Mouse (Mus musculus): ENCODE measurements around the gene Spaca4. TPM values are rescaled to one million over a fixed set of nuclear protein-coding genes. Genes with fewer than 3 reads are reported as not detected.
A peak's percentile ranks its signal among the peaks of the same experiment; 100 is the strongest.

The Spaca4 gene
- polyA plus RNA-seq (2015; fragmentation: Nextera tagmentation; extraction: Ambion mirVana), result not detected in 2 replicates

GRCm38 (mm10) chr7:45725713-45726112, at the start of gene Spaca4:
Gene Spaca4, minus strand, starts transcription at chr7:45725813.
- H3K9ac ChIP-seq (replicated peaks), result no peak within 1 kb of the TSS
- 92% methylated on average over 11 of the region's 11 CpGs for WGBS
- H3K4me1 ChIP-seq, result no peaks in the 10 kb centered on the region
- no peak within 1 kb of the TSS for H3K4me2 ChIP-seq (replicated peaks)
- no peaks in the 10 kb centered on the region for H3K27me3 ChIP-seq
- no peak within 1 kb of the TSS for H3K4me3 ChIP-seq
- H3K9me3 ChIP-seq, result no peaks in the 10 kb centered on the region
- no peak within 1 kb of the TSS for H3K27ac ChIP-seq (replicated peaks)
- peaks cover 35% of the 10 kb centered on the region for H3K36me3 ChIP-seq
- ATAC-seq (replicated peaks), result no peak

- H3K36me3 ChIP-seq, result no peaks in the 10 kb centered on the region
- peaks cover 9% of the 10 kb centered on the region; the same call in 1 of the 2 replicates for H3K4me1 ChIP-seq
- H3K4me3 ChIP-seq, result no peak overlapping the region
- H3K27ac ChIP-seq (replicated peaks), result no peak overlapping the region
- no peaks in the 10 kb centered on the region for H3K27me3 ChIP-seq
- no peaks in the 10 kb centered on the region for H3K9me3 ChIP-seq
- no peak for ATAC-seq (replicated peaks)
- H3K4me2 ChIP-seq (replicated peaks), result no peak overlapping the region
- WGBS, result 86% methylated on average over 7 of the region's 7 CpGs
- H3K9ac ChIP-seq (replicated peaks), result no peak overlapping the region
Observed at GRCm38 (mm10) chr7:45775237-45775636, 49.6 kb upstream of the Spaca4 start.

GRCm38 (mm10) chr7:45771101-45771500, 45.5 kb upstream of the Spaca4 start:
- ATAC-seq (replicated peaks), result no peak
- no peaks in the 10 kb centered on the region for H3K36me3 ChIP-seq
- no peaks in the 10 kb centered on the region for H3K4me1 ChIP-seq
- no peaks in the 10 kb centered on the region for H3K27me3 ChIP-seq
- no peak overlapping the region for H3K27ac ChIP-seq (replicated peaks)
- no peak overlapping the region for H3K4me2 ChIP-seq (replicated peaks)
- WGBS, result 63% methylated on average over 4 of the region's 4 CpGs
- H3K9ac ChIP-seq (replicated peaks), result no peak overlapping the region
- H3K9me3 ChIP-seq, result no peaks in the 10 kb centered on the region
- H3K4me3 ChIP-seq, result no peak overlapping the region

GRCm38 (mm10) chr7:45770427-45771082, 44.9 kb upstream of the Spaca4 start:
- no peak for ATAC-seq (replicated peaks)
- H3K27ac ChIP-seq (replicated peaks), result no peak overlapping the region
- no peaks in the 10 kb centered on the region for H3K4me1 ChIP-seq
- no peaks in the 10 kb centered on the region for H3K36me3 ChIP-seq
- no peak overlapping the region for H3K4me3 ChIP-seq
- H3K27me3 ChIP-seq, result no peaks in the 10 kb centered on the region
- no peaks in the 10 kb centered on the region for H3K9me3 ChIP-seq
- H3K9ac ChIP-seq (replicated peaks), result no peak overlapping the region
- no peak overlapping the region for H3K4me2 ChIP-seq (replicated peaks)
- WGBS, result 75% methylated on average over 8 of the region's 8 CpGs

GRCm38 (mm10) chr7:45767500-45767899, 41.9 kb upstream of the Spaca4 start:
- Histone ChIP-seq H3K9me3 (no peaks in the 10 kb centered on the region), H3K4me2 (replicated peaks) (no peak overlapping the region), H3K36me3 (no peaks in the 10 kb centered on the region), H3K27ac (replicated peaks) (no peak overlapping the region), H3K4me1 (no peaks in the 10 kb centered on the region), H3K27me3 (no peaks in the 10 kb centered on the region), H3K9ac (replicated peaks) (no peak overlapping the region), H3K4me3 (no peak overlapping the region)
- no peak for ATAC-seq (replicated peaks)
- 91% methylated on average over 6 of the region's 6 CpGs for WGBS

- H3K4me2 ChIP-seq (replicated peaks), result no peak overlapping the region
- no peak overlapping the region for H3K9ac ChIP-seq (replicated peaks)
- H3K4me3 ChIP-seq, result no peak overlapping the region
- no peaks in the 10 kb centered on the region for H3K9me3 ChIP-seq
- 52% methylated on average over 8 of the region's 8 CpGs for WGBS
- H3K27ac ChIP-seq (replicated peaks), result no peak overlapping the region
- no peak for ATAC-seq (replicated peaks)
- H3K36me3 ChIP-seq, result no peaks in the 10 kb centered on the region
- H3K27me3 ChIP-seq, result no peaks in the 10 kb centered on the region
- H3K4me1 ChIP-seq, result no peaks in the 10 kb centered on the region
Observed at GRCm38 (mm10) chr7:45766764-45767163, 41.2 kb upstream of the Spaca4 start.

- no peaks in the 10 kb centered on the region for H3K9me3 ChIP-seq
- no peak overlapping the region for H3K4me2 ChIP-seq (replicated peaks)
- no peaks in the 10 kb centered on the region for H3K36me3 ChIP-seq
- H3K27me3 ChIP-seq, result no peaks in the 10 kb centered on the region
- no peak overlapping the region for H3K9ac ChIP-seq (replicated peaks)
- no peaks in the 10 kb centered on the region for H3K4me1 ChIP-seq
- H3K4me3 ChIP-seq, result no peak overlapping the region
- H3K27ac ChIP-seq (replicated peaks), result no peak overlapping the region
- WGBS, result 60% methylated on average over 8 of the region's 8 CpGs
- ATAC-seq (replicated peaks), result no peak
Observed at GRCm38 (mm10) chr7:45765995-45766394, 40.4 kb upstream of the Spaca4 start.

GRCm38 (mm10) chr7:45760151-45760550, 34.5 kb upstream of the Spaca4 start:
- ATAC-seq (replicated peaks), result no peak
- no peak overlapping the region for H3K9ac ChIP-seq (replicated peaks)
- 61% methylated on average over 5 of the region's 5 CpGs for WGBS
- no peak overlapping the region for H3K4me2 ChIP-seq (replicated peaks)
- no peaks in the 10 kb centered on the region for H3K9me3 ChIP-seq
- H3K4me3 ChIP-seq, result no peak overlapping the region
- no peaks in the 10 kb centered on the region for H3K36me3 ChIP-seq
- H3K4me1 ChIP-seq, result peaks cover 5% of the 10 kb centered on the region; the same call in 1 of the 2 replicates
- no peak overlapping the region for H3K27ac ChIP-seq (replicated peaks)
- peaks cover 20% of the 10 kb centered on the region; the same call in 1 of the 2 replicates for H3K27me3 ChIP-seq

GRCm38 (mm10) chr7:45759400-45759799, 33.8 kb upstream of the Spaca4 start:
- 7% methylated on average over 26 of the region's 27 CpGs for WGBS
- Histone ChIP-seq H3K9ac (replicated peaks) (no peak overlapping the region), H3K27me3 (peaks cover 20% of the 10 kb centered on the region; the same call in 1 of the 2 replicates), H3K27ac (replicated peaks) (no peak overlapping the region), H3K9me3 (no peaks in the 10 kb centered on the region), H3K4me1 (peaks cover 5% of the 10 kb centered on the region; the same call in 1 of the 2 replicates), H3K4me3 (no peak overlapping the region), H3K36me3 (no peaks in the 10 kb centered on the region), H3K4me2 (replicated peaks) (peak overlapping the region; percentile 8; the same call in 1 of the 2 replicates)
- ATAC-seq (replicated peaks), result no peak

- WGBS, result 57% methylated on average over 6 of the region's 6 CpGs
- H3K36me3 ChIP-seq, result no peaks in the 10 kb centered on the region
- no peak overlapping the region for H3K9ac ChIP-seq (replicated peaks)
- no peak overlapping the region for H3K27ac ChIP-seq (replicated peaks)
- H3K4me1 ChIP-seq, result peaks cover 5% of the 10 kb centered on the region; the same call in 1 of the 2 replicates
- H3K4me2 ChIP-seq (replicated peaks), result no peak overlapping the region
- peaks cover 20% of the 10 kb centered on the region; the same call in 1 of the 2 replicates for H3K27me3 ChIP-seq
- ATAC-seq (replicated peaks), result no peak
- no peaks in the 10 kb centered on the region for H3K9me3 ChIP-seq
- H3K4me3 ChIP-seq, result no peak overlapping the region
Observed at GRCm38 (mm10) chr7:45755703-45756102, 30.1 kb upstream of the Spaca4 start.

- no peak for ATAC-seq (replicated peaks)
- Histone ChIP-seq H3K4me1 (0 out of 2 replicates have a peak, but pooled peaks cover 10% of the 10 kb centered on the region), H3K4me3 (no peak overlapping the region), H3K36me3 (no peaks in the 10 kb centered on the region), H3K9ac (replicated peaks) (no peak overlapping the region), H3K27ac (replicated peaks) (no peak overlapping the region), H3K9me3 (no peaks in the 10 kb centered on the region), H3K4me2 (replicated peaks) (no peak overlapping the region), H3K27me3 (no peaks in the 10 kb centered on the region)
- 79% methylated on average over 9 of the region's 9 CpGs for WGBS
Observed at GRCm38 (mm10) chr7:45750162-45750561, 24.5 kb upstream of the Spaca4 start.

GRCm38 (mm10) chr7:45749401-45749800, 23.8 kb upstream of the Spaca4 start:
- 46% methylated on average over 8 of the region's 10 CpGs for WGBS
- Histone ChIP-seq H3K9me3 (no peaks in the 10 kb centered on the region), H3K4me3 (no peak overlapping the region), H3K36me3 (no peaks in the 10 kb centered on the region), H3K27me3 (no peaks in the 10 kb centered on the region), H3K4me2 (replicated peaks) (no peak overlapping the region), H3K4me1 (0 out of 2 replicates have a peak, but pooled peaks cover 10% of the 10 kb centered on the region), H3K27ac (replicated peaks) (no peak overlapping the region), H3K9ac (replicated peaks) (no peak overlapping the region)
- ATAC-seq (replicated peaks), result no peak

- no peak for ATAC-seq (replicated peaks)
- no peak overlapping the region for H3K4me3 ChIP-seq
- H3K36me3 ChIP-seq, result no peaks in the 10 kb centered on the region
- no peak overlapping the region for H3K9ac ChIP-seq (replicated peaks)
- H3K27ac ChIP-seq (replicated peaks), result no peak overlapping the region
- H3K4me1 ChIP-seq, result 0 out of 2 replicates have a peak, but pooled peaks cover 10% of the 10 kb centered on the region
- H3K9me3 ChIP-seq, result no peaks in the 10 kb centered on the region
- no peak overlapping the region for H3K4me2 ChIP-seq (replicated peaks)
- 83% methylated on average over 7 of the region's 7 CpGs for WGBS
- H3K27me3 ChIP-seq, result no peaks in the 10 kb centered on the region
Observed at GRCm38 (mm10) chr7:45748110-45748509, 22.5 kb upstream of the Spaca4 start.

Data from forebrain, embryonic 15.5 days (tissue).